Mouse (Mus musculus) myocyte (in vitro differentiated cells): ENCODE data around the gene Gm14214. TPM values are rescaled to one million over a fixed set of nuclear protein-coding genes. Genes with fewer than 3 reads are reported as not detected.
A peak's percentile ranks its signal among the peaks of the same experiment; 100 is the strongest.

Experiments used
- H3K27me3 ChIP-seq: one replicate; pipeline ENCODE4 v1.6.1; 2011; ENCODE audit not compliant: control insufficient read depth, insufficient read depth, insufficient read length
- H3K36me3 ChIP-seq: one replicate; pipeline ENCODE4 v1.6.1; 2011; ENCODE audit not compliant: control insufficient read depth, insufficient read depth
- H3K4me2 ChIP-seq: one replicate; pipeline ENCODE4 v1.6.1; 2011; ENCODE audit warnings: low read depth, control low read depth
- H3K4me3 ChIP-seq: one replicate; pipeline ENCODE4 v1.5.1; 2011; ENCODE audit warnings: mild to moderate bottlenecking, control low read depth, moderate library complexity
- H3K79me2 ChIP-seq: one replicate; pipeline ENCODE4 v1.6.1; 2011; ENCODE audit not compliant: control insufficient read depth, insufficient read depth
- H3ac ChIP-seq: one replicate; pipeline ENCODE4 v1.6.1; 2011; ENCODE audit not compliant: control insufficient read depth, insufficient read length
- CEBPB ChIP-seq: IDR thresholded peaks from 2 replicates; pipeline ENCODE4 v1.6.1; 2011; ENCODE audit warnings: mild to moderate bottlenecking, moderate library complexity; ENCODE audit not compliant: poor library complexity, insufficient read depth, severe bottlenecking
- E2F4 ChIP-seq: IDR thresholded peaks from one replicate; pipeline ENCODE4 v1.6.1; 2011; ENCODE audit warnings: mild to moderate bottlenecking, control low read depth, moderate library complexity; ENCODE audit not compliant: insufficient read depth
- MAX ChIP-seq: IDR thresholded peaks from one replicate; pipeline ENCODE4 v1.6.1; 2011; ENCODE audit warnings: low read depth, mild to moderate bottlenecking, control low read depth
- MYOD1 ChIP-seq, 3 experiments: IDR thresholded peaks; one replicate each; pipeline ENCODE4 v1.6.1; 2011; ENCODE audit warnings: control low read depth in 2 of 3, low read depth in 2 of 3, mild to moderate bottlenecking in 2 of 3, moderate library complexity in 1 of 3; ENCODE audit not compliant: insufficient read length in 2 of 3, control insufficient read depth in 1 of 3
- MYOG ChIP-seq, 3 experiments: IDR thresholded peaks; one replicate each; pipeline ENCODE4 v1.6.1; 2011; ENCODE audit warnings: control low read depth in 2 of 3, low read depth in 2 of 3, mild to moderate bottlenecking in 2 of 3; ENCODE audit not compliant: insufficient read length in 2 of 3, control insufficient read depth in 1 of 3, insufficient read depth in 1 of 3
- POLR2A ChIP-seq: IDR thresholded peaks from one replicate; pipeline ENCODE4 v1.6.1; 2011; ENCODE audit warnings: low read depth, mild to moderate bottlenecking, control low read depth, moderate library complexity; ENCODE audit not compliant: insufficient read length
- POLR2AphosphoS2 ChIP-seq: IDR thresholded peaks from one replicate; pipeline ENCODE4 v1.6.1; 2011; ENCODE audit warnings: low read depth, control low read depth; ENCODE audit not compliant: insufficient read length
- REST ChIP-seq: IDR thresholded peaks from one replicate; pipeline ENCODE4 v1.6.1; 2011; ENCODE audit warnings: mild to moderate bottlenecking, control low read depth, moderate library complexity; ENCODE audit not compliant: insufficient read depth, insufficient read length
- SRF ChIP-seq: IDR thresholded peaks from one replicate; pipeline ENCODE4 v1.6.1; 2011; ENCODE audit warnings: low read depth; ENCODE audit not compliant: control insufficient read depth, insufficient read length
- TCF12 ChIP-seq: IDR thresholded peaks from one replicate; pipeline ENCODE4 v1.6.1; 2011; ENCODE audit warnings: mild to moderate bottlenecking, control low read depth; ENCODE audit not compliant: poor library complexity, insufficient read depth, severe bottlenecking
- TCF3 ChIP-seq: IDR thresholded peaks from one replicate; pipeline ENCODE4 v1.6.1; 2011; ENCODE audit warnings: low read depth, control low read depth; ENCODE audit not compliant: insufficient read length
- USF1 ChIP-seq: IDR thresholded peaks from one replicate; pipeline ENCODE4 v1.6.1; 2011; ENCODE audit warnings: low read depth, mild to moderate bottlenecking, control low read depth, moderate library complexity
- polyA plus RNA-seq: library from polyadenylated mRNA; unstranded; fragments of >200 nt; fragmentation: generic; extraction: Trizol; gene quantifications from one replicate; pipeline ENCODE4 v1.2.1, GENCODE M21; 2012; ENCODE audit warnings: missing spikeins

Gene Gm14214
- polyA plus RNA-seq, 1 experiment: not detected

DNA sequence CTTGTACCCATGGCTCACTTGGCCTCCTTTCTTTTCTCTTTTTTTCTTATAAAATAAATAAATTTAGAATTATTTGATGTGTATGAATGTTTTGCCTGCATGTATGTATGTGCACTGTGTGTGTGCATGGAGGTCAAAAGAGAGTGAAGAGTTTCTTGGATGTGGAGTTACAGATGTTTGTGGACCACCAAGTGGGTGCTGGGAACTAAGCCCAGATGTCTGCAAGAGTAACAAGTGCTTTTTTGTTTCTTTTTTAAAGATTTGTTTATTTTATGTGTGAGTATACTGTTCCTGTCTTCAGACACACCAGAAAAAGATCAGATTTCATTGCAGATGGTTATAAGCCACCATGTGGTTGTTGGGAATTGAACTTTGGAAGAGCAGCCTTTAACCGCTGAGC is 33.5 kb upstream of the Gm14214 start:
- H3K4me2 ChIP-seq: no peak overlapping the region
- TF ChIP-seq POLR2AphosphoS2 (no peak), USF1 (no peak), E2F4 (no peak), REST (no peak), SRF (no peak), MYOD1 (IDR thresholded peaks at IDR 0.05; ENCODE audit: control insufficient read depth in 1 of 3, insufficient read length in 2 of 3, low read depth in 2 of 3) (no peak), MAX (no peak), TCF12 (no peak), TCF3 (no peak), POLR2A (no peak), CEBPB (no peak), MYOG (IDR thresholded peaks at IDR 0.05; ENCODE audit: control insufficient read depth in 1 of 3, insufficient read depth in 1 of 3, insufficient read length in 2 of 3, low read depth in 2 of 3) (no peak)
- peaks cover 97% of the 10 kb centered on the region for H3K79me2 ChIP-seq
- H3K27me3 ChIP-seq: no peaks in the 10 kb centered on the region
- no peaks in the 10 kb centered on the region for H3K36me3 ChIP-seq
- H3K4me3 ChIP-seq: no peak overlapping the region
- H3ac ChIP-seq: no peak overlapping the region

DNA sequence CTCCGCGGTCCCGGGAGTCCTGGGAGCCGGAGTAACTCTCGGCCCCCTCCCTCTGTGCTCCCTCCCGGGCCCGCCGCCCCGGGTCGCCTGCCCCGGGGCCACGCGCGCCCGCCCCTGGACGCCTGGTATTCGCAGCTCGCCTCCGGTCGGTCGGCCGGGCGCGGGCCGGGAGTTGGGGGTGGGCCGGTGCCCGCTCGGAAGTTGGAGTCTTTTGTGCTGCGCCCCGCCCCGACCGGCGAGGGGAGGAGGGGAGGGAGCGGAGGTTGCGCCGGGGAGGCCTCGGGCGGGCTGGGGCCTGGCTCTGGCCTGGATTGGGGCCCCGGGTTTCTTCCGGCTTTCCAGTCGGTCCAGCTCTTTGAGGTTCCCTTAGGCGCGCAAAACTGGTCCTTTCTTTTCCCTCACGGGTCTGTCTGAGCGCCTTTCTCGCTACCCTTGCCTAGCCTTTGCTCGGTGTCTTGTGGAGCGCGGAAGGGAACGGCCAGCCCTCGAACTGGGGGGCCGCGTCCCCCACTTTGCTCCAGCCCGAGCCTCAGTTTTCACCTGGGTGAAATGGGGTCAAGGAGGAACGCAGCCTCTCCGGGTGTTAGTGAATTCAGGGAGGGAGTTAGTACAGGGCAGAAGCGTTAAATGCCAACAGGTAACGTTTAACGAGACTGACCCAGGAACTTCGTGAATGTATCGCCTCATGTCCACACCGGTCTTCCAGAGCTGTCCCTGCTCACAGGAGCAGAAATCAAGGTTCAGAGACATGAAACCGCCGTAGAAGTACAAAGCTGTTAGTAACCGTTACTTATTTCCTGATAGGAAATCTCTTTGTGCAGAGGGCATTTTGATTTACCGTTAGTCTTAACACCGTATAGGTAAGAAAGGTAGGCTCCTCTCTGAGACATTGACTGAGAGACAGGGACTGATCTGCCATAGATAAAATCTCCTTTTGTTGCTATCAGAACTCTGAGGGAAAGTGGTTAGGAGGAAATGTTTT is 22.1 kb upstream of the Gm14214 start:
- peaks cover 52% of the 10 kb centered on the region for H3K79me2 ChIP-seq

DNA sequence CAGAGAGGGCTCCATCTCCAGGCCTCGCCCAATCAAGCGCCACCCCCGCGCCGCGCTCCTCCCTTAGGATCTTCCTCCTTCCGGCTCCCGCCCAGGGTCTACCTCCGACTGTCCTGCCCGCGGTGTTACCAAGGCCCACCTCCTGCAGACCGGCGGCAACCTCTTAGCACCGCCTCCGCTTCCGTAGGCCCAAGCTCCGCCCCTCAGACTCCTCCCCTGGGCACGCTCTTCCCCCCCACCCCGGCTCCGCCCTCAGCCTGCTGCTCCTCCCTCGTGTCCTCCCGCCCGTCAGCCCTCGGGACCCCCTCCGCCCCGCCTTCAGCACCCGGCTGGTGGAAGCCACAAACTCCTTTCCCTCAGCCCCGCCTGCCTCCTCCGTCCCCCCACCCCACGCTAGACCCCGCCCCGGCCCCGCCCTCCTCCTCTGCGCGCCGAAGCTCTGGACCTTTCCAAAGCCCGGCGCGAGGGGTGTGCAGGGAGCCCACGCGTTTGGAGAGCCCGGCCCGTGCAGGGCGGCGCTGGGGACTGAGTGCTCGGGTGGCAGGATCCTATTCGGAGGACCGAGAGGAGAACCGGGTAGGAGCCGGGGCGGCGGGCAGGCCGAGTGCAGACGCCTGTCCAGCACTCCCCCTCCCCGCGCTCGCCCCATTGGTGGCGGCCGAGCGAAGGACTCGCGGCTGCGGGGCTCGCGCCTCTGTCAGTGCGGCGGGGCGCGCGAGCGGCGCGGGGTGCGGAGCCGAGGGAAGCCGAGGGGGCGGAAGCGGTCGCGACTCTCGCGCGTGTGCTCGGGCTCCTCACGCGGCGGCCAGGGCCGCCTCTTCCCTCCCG is 21.0 kb upstream of the Gm14214 start, which contains the start of the genes Raly and a:
Gene Raly, plus strand, starts transcription at position 441 of the 828 bp plus-strand sequence.
Gene a, plus strand, starts transcription at position 747 of the 828 bp plus-strand sequence.
- H3K4me2 ChIP-seq: peak within 1 kb of the TSS; percentile 99
- H3K27me3 ChIP-seq: no peaks in the 10 kb centered on the region
- H3K79me2 ChIP-seq: peaks cover 42% of the 10 kb centered on the region
- peak within 1 kb of the TSS; percentile 81 for H3ac ChIP-seq
- H3K36me3 ChIP-seq: no peaks in the 10 kb centered on the region
- TF ChIP-seq TCF3: no peak
- TF ChIP-seq MAX: no peak
- peak; percentile 98 for TF ChIP-seq POLR2AphosphoS2
- no peak for TF ChIP-seq CEBPB
- TF ChIP-seq MYOG (IDR thresholded peaks at IDR 0.05; ENCODE audit: control insufficient read depth in 1 of 3, insufficient read depth in 1 of 3, insufficient read length in 2 of 3, low read depth in 2 of 3): peak in 1 of 3 experiments; percentile 10
- peak; percentile 56 for TF ChIP-seq REST
- TF ChIP-seq SRF: no peak
- peak; percentile 99 for TF ChIP-seq POLR2A
- TF ChIP-seq MYOD1 (IDR thresholded peaks at IDR 0.05; ENCODE audit: control insufficient read depth in 1 of 3, insufficient read length in 2 of 3, low read depth in 2 of 3): peak in 1 of 3 experiments; percentile 38
- TF ChIP-seq E2F4: peak; percentile 12
- TF ChIP-seq TCF12: no peak
- TF ChIP-seq USF1: no peak
- peak within 1 kb of the TSS; percentile 92 for H3K4me3 ChIP-seq

More for the DNA sequence above, 22.1 kb upstream of the Gm14214 start:
- H3K27me3 ChIP-seq: no peaks in the 10 kb centered on the region
- no peak for TF ChIP-seq REST
- TF ChIP-seq MAX: no peak
- no peak for TF ChIP-seq POLR2AphosphoS2
- TF ChIP-seq TCF12: no peak
- no peak for TF ChIP-seq CEBPB
- TF ChIP-seq TCF3: no peak
- no peak for TF ChIP-seq MYOD1 (IDR thresholded peaks at IDR 0.05; ENCODE audit: control insufficient read depth in 1 of 3, insufficient read length in 2 of 3, low read depth in 2 of 3)
- TF ChIP-seq MYOG (IDR thresholded peaks at IDR 0.05; ENCODE audit: control insufficient read depth in 1 of 3, insufficient read depth in 1 of 3, insufficient read length in 2 of 3, low read depth in 2 of 3): no peak
- TF ChIP-seq POLR2A: no peak
- no peak for TF ChIP-seq E2F4
- no peak for TF ChIP-seq USF1
- TF ChIP-seq SRF: no peak
- H3K4me3 ChIP-seq: peak overlapping the region; percentile 92
- peak overlapping the region; percentile 81 for H3ac ChIP-seq
- H3K36me3 ChIP-seq: no peaks in the 10 kb centered on the region
- peak overlapping the region; percentile 99 for H3K4me2 ChIP-seq

DNA sequence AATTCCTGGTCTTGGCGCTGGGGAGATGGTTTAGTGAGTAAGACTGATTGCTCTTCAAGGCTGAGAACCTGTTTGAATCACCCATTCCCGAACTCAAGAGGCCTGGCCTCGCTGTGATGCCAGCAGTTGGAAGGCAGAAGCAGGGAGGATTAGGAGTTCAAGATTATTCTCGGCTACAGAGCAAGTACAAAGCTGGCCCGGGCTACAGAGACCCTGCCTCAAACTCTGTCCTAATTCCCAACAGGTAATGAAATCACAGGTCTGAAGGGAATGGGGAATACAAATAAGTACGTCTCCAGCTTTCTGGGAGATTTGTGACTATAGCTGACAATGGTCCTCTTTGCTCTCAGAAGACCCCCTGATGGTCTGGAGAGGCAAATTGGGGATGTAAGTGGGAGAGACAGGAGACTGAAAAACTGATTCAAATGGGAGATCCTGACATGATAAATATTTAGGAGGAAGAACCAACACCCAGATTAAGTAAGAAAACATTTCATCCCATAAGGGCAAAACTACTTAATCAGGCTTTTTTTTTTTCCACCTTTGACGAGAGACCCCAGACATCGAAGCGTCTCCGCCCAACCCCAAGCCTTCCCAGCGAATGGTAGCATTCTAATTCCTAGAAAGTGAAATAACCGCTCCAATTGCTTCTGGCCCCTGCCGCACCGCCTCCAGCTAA is 20.3 kb upstream of the Gm14214 start:
- H3K27me3 ChIP-seq: no peaks in the 10 kb centered on the region
- H3ac ChIP-seq: peak overlapping the region; percentile 81
- peak overlapping the region; percentile 72 for H3K4me2 ChIP-seq
- peaks cover 34% of the 10 kb centered on the region for H3K79me2 ChIP-seq
- H3K36me3 ChIP-seq: no peaks in the 10 kb centered on the region
- TF ChIP-seq POLR2AphosphoS2: peak; percentile 48
- no peak for TF ChIP-seq TCF12
- H3K4me3 ChIP-seq: peak overlapping the region; percentile 92
